Mouse (Mus musculus): ENCODE measurements around the gene Lrig2.

The Lrig2 gene

GRCm38 (mm10) chr3:104510771-104511429 lies 818 bp downstream of the Lrig2 start:
- DNase-seq (ENCODE audit: low spot score in 2 of 2), result no peak

- peak; percentile 59 to 64 for DNase-seq (ENCODE audit: low spot score in 2 of 2)
These were observed 10.1 kb downstream of the Lrig2 start for GRCm38 (mm10) chr3:104501648-104502047.

- no peak for DNase-seq (ENCODE audit: low spot score in 2 of 2)
These were observed 10.8 kb downstream of the Lrig2 start for GRCm38 (mm10) chr3:104500881-104501280.

GRCm38 (mm10) chr3:104496176-104496575 lies 15.5 kb downstream of the Lrig2 start:
- DNase-seq (ENCODE audit: low spot score in 2 of 2), result no peak

GRCm38 (mm10) chr3:104480946-104481719 lies 30.6 kb downstream of the Lrig2 start:
- no peak for DNase-seq (ENCODE audit: low spot score in 2 of 2)

GRCm38 (mm10) chr3:104478056-104478455 lies 33.7 kb downstream of the Lrig2 start:
- no peak for DNase-seq (ENCODE audit: low spot score in 2 of 2)

- DNase-seq (ENCODE audit: low spot score in 2 of 2), result no peak
These were observed 42.3 kb downstream of the Lrig2 start for GRCm38 (mm10) chr3:104469421-104469820.

GRCm38 (mm10) chr3:104461226-104461625 lies 50.5 kb downstream of the Lrig2 start:
- no peak for DNase-seq (ENCODE audit: low spot score in 2 of 2)

- no peak for DNase-seq (ENCODE audit: low spot score in 2 of 2)
These were observed 53.1 kb downstream of the Lrig2 start for GRCm38 (mm10) chr3:104458588-104458987.

GRCm38 (mm10) chr3:104455506-104456275 lies 56.0 kb downstream of the Lrig2 start:
- no peak for DNase-seq (ENCODE audit: low spot score in 2 of 2)

- no peak for DNase-seq (ENCODE audit: low spot score in 2 of 2)
These were observed 64.5 kb downstream of the Lrig2 start for GRCm38 (mm10) chr3:104447240-104447639.

GRCm38 (mm10) chr3:104446689-104447088 lies 65.0 kb downstream of the Lrig2 start:
- no peak for DNase-seq (ENCODE audit: low spot score in 2 of 2)

- DNase-seq (ENCODE audit: low spot score in 2 of 2), result no peak
These were observed 66.1 kb downstream of the Lrig2 start for GRCm38 (mm10) chr3:104445576-104445975.

GRCm38 (mm10) chr3:104444946-104445460 lies 66.7 kb downstream of the Lrig2 start:
- DNase-seq (ENCODE audit: low spot score in 2 of 2), result no peak

- DNase-seq (ENCODE audit: low spot score in 2 of 2), result no peak
These were observed 67.6 kb downstream of the Lrig2 start for GRCm38 (mm10) chr3:104444082-104444481.

GRCm38 (mm10) chr3:104442357-104442756 lies 69.4 kb downstream of the Lrig2 start:
- DNase-seq (ENCODE audit: low spot score in 2 of 2), result no peak

GRCm38 (mm10) chr3:104441870-104442283 lies 69.8 kb downstream of the Lrig2 start:
- peak; percentile 74 to 81 for DNase-seq (ENCODE audit: low spot score in 2 of 2)

- DNase-seq (ENCODE audit: low spot score in 2 of 2), result no peak
These were observed 70.3 kb downstream of the Lrig2 start for GRCm38 (mm10) chr3:104441435-104441834.

GRCm38 (mm10) chr3:104438777-104439176 lies 72.9 kb downstream of the Lrig2 start:
- DNase-seq (ENCODE audit: low spot score in 2 of 2), result no peak

GRCm38 (mm10) chr3:104437576-104437975 lies 74.1 kb downstream of the Lrig2 start:
- no peak for DNase-seq (ENCODE audit: low spot score in 2 of 2)

GRCm38 (mm10) chr3:104435947-104436346 lies 75.8 kb downstream of the Lrig2 start:
- DNase-seq (ENCODE audit: low spot score in 2 of 2), result no peak

GRCm38 (mm10) chr3:104434246-104434696 lies 77.4 kb downstream of the Lrig2 start:
- DNase-seq (ENCODE audit: low spot score in 2 of 2), result no peak
